Mouse (Mus musculus): Measurements from ENCODE around the gene Rgs14. TPM values are rescaled to one million over a fixed set of nuclear protein-coding genes. Genes with fewer than 3 reads are reported as not detected.

The Rgs14 gene
- polyA plus RNA-seq, 1 experiment from 2014 or later: 1.2 TPM

DNA sequence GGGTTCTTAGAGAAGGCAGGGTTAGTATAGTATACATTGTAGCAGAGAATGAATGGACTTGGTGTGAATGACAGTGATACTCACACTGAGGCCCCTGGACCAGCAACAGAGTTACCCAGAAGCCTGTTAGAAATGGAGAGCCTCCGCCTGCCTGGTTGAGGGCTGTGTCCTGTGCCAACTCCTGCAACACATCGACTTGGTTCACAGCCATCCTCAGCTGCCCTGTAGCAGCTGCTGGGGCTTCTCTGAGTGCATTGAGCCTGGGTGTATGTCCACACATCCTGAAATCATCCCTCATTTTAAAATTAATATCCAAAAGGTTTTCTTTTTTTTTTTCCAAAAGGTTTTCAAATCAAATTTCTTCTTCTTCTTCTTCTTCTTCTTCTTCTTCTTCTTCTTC lies 6.3 kb downstream of the Rgs14 start:
- Histone ChIP-seq H3K36me3 (ENCODE audit: control insufficient read depth, insufficient read depth) (no peaks in the 10 kb centered on the region), H3K9me3 (ENCODE audit: control insufficient read depth) (no peaks in the 10 kb centered on the region), H3K4me1 (replicated peaks; ENCODE audit: control insufficient read depth, insufficient read depth, low read length) (peaks cover 10% of the 10 kb centered on the region; the same call in 1 of the 2 replicates), H3K9ac (ENCODE audit: low read depth, low read length) (no peak overlapping the region), H3K4me2 (replicated peaks; ENCODE audit: low read depth) (no peak overlapping the region), H3K4me3 (ENCODE audit: low read depth, low read length) (no peak overlapping the region), H3K27ac (ENCODE audit: low read depth, low read length) (no peak overlapping the region), H3K27me3 (replicated peaks; ENCODE audit: control insufficient read depth, insufficient read depth, low read length) (peaks cover 14% of the 10 kb centered on the region; the same call in 1 of the 2 replicates)
- TF ChIP-seq CTCF (IDR thresholded peaks at IDR 0.05; ENCODE audit: low read depth): no peak
- ATAC-seq: no peak
- 75% methylated on average over 2 of the region's 2 CpGs for WGBS

GRCm38 (mm10) chr13:55378907-55379580 lies 9.5 kb downstream of the Rgs14 start:
- 0 out of 2 replicates have a peak, but pooled peaks have one; percentile 11 for ATAC-seq
- Histone ChIP-seq H3K9ac (ENCODE audit: low read depth, low read length) (no peak overlapping the region), H3K27me3 (replicated peaks; ENCODE audit: control insufficient read depth, insufficient read depth, low read length) (peaks cover 14% of the 10 kb centered on the region; the same call in 1 of the 2 replicates), H3K9me3 (ENCODE audit: control insufficient read depth) (no peaks in the 10 kb centered on the region), H3K4me3 (ENCODE audit: low read depth, low read length) (no peak overlapping the region), H3K36me3 (ENCODE audit: control insufficient read depth, insufficient read depth) (no peaks in the 10 kb centered on the region), H3K4me2 (replicated peaks; ENCODE audit: low read depth) (peak overlapping the region; percentile 45), H3K4me1 (replicated peaks; ENCODE audit: control insufficient read depth, insufficient read depth, low read length) (peaks cover 4% of the 10 kb centered on the region; the same call in 1 of the 2 replicates), H3K27ac (ENCODE audit: low read depth, low read length) (no peak overlapping the region)
- peak; percentile 43 for TF ChIP-seq CTCF (IDR thresholded peaks at IDR 0.05; ENCODE audit: low read depth)
- WGBS: 14% methylated on average over 32 of the region's 32 CpGs

DNA sequence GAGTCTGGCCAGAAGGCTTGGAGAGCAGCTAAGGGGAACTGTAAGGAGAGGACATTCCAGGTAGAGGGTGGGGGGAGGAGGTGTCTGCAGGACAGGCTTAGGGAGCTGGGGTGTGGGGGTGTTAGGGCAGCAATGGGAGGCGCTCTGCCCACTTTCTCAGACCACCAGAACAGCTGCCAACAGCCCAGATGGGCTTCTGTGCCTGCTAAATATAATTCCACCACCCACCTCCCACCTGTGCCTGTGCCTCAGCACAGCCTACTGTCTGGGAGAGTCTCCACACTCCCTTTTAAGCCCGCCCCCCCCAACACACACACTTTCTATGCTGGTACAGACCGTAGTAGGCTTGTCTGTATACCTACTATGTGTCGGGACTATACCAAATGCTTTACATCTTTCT lies 12.3 kb downstream of the Rgs14 start:
- Histone ChIP-seq H3K4me1 (replicated peaks; ENCODE audit: control insufficient read depth, insufficient read depth, low read length) (peaks cover 3% of the 10 kb centered on the region; the same call in 1 of the 2 replicates), H3K27me3 (replicated peaks; ENCODE audit: control insufficient read depth, insufficient read depth, low read length) (peaks cover 14% of the 10 kb centered on the region; the same call in 1 of the 2 replicates), H3K36me3 (ENCODE audit: control insufficient read depth, insufficient read depth) (no peaks in the 10 kb centered on the region), H3K9ac (ENCODE audit: low read depth, low read length) (no peak overlapping the region), H3K27ac (ENCODE audit: low read depth, low read length) (no peak overlapping the region), H3K9me3 (ENCODE audit: control insufficient read depth) (no peaks in the 10 kb centered on the region), H3K4me3 (ENCODE audit: low read depth, low read length) (no peak overlapping the region), H3K4me2 (replicated peaks; ENCODE audit: low read depth) (no peak overlapping the region)
- WGBS: 77% methylated on average over 4 of the region's 4 CpGs
- no peak for TF ChIP-seq CTCF (IDR thresholded peaks at IDR 0.05; ENCODE audit: low read depth)
- no peak for ATAC-seq

GRCm38 (mm10) chr13:55390644-55391043 lies 21.1 kb downstream of the Rgs14 start:
- Histone ChIP-seq H3K27ac (ENCODE audit: low read depth, low read length) (peak overlapping the region; percentile 75), H3K9me3 (ENCODE audit: control insufficient read depth) (no peaks in the 10 kb centered on the region), H3K27me3 (replicated peaks; ENCODE audit: control insufficient read depth, insufficient read depth, low read length) (no peaks in the 10 kb centered on the region), H3K36me3 (ENCODE audit: control insufficient read depth, insufficient read depth) (no peaks in the 10 kb centered on the region), H3K4me3 (ENCODE audit: low read depth, low read length) (no peak overlapping the region), H3K9ac (ENCODE audit: low read depth, low read length) (no peak overlapping the region), H3K4me1 (replicated peaks; ENCODE audit: control insufficient read depth, insufficient read depth, low read length) (peaks cover 4% of the 10 kb centered on the region; the same call in 1 of the 2 replicates), H3K4me2 (replicated peaks; ENCODE audit: low read depth) (no peak overlapping the region)
- TF ChIP-seq CTCF (IDR thresholded peaks at IDR 0.05; ENCODE audit: low read depth): no peak
- 50% methylated on average over 3 of the region's 3 CpGs for WGBS
- peak; percentile 70 for ATAC-seq

GRCm38 (mm10) chr13:55391626-55392029 lies 22.1 kb downstream of the Rgs14 start:
- no peaks in the 10 kb centered on the region for H3K9me3 ChIP-seq (ENCODE audit: control insufficient read depth)
- H3K4me1 ChIP-seq (replicated peaks; ENCODE audit: control insufficient read depth, insufficient read depth, low read length): peaks cover 2% of the 10 kb centered on the region; the same call in 1 of the 2 replicates
- TF ChIP-seq CTCF (IDR thresholded peaks at IDR 0.05; ENCODE audit: low read depth): no peak
- ATAC-seq: peak; percentile 88
- no peak overlapping the region for H3K4me3 ChIP-seq (ENCODE audit: low read depth, low read length)
- no peaks in the 10 kb centered on the region for H3K36me3 ChIP-seq (ENCODE audit: control insufficient read depth, insufficient read depth)
- 32% methylated on average over 1 of the region's 1 CpGs for WGBS
- H3K9ac ChIP-seq (ENCODE audit: low read depth, low read length): no peak overlapping the region
- H3K27ac ChIP-seq (ENCODE audit: low read depth, low read length): peak overlapping the region; percentile 75
- H3K27me3 ChIP-seq (replicated peaks; ENCODE audit: control insufficient read depth, insufficient read depth, low read length): no peaks in the 10 kb centered on the region
- H3K4me2 ChIP-seq (replicated peaks; ENCODE audit: low read depth): no peak overlapping the region

- Histone ChIP-seq H3K4me3 (ENCODE audit: low read depth, low read length) (no peak overlapping the region), H3K27me3 (replicated peaks; ENCODE audit: control insufficient read depth, insufficient read depth, low read length) (no peaks in the 10 kb centered on the region), H3K4me1 (replicated peaks; ENCODE audit: control insufficient read depth, insufficient read depth, low read length) (no peaks in the 10 kb centered on the region), H3K4me2 (replicated peaks; ENCODE audit: low read depth) (no peak overlapping the region), H3K9me3 (ENCODE audit: control insufficient read depth) (no peaks in the 10 kb centered on the region), H3K27ac (ENCODE audit: low read depth, low read length) (no peak overlapping the region), H3K9ac (ENCODE audit: low read depth, low read length) (no peak overlapping the region), H3K36me3 (ENCODE audit: control insufficient read depth, insufficient read depth) (no peaks in the 10 kb centered on the region)
- 75% methylated on average over 4 of the region's 4 CpGs for WGBS
- no peak for ATAC-seq
- peak; percentile 69 for TF ChIP-seq CTCF (IDR thresholded peaks at IDR 0.05; ENCODE audit: low read depth)
Observed at GRCm38 (mm10) chr13:55392933-55393332, 23.4 kb downstream of the Rgs14 start.

Measured in intestine, postnatal 0 days (tissue).